Mouse (Mus musculus) ES-E14 (cell line): Measurements from ENCODE around the gene Ifit1bl1. TPM values are rescaled to one million over a fixed set of nuclear protein-coding genes. Genes with fewer than 3 reads are reported as not detected.
A peak's percentile ranks its signal among the peaks of the same experiment; 100 is the strongest.
"Not testable (repeated sequence)": the region's sequence is repeated elsewhere in the genome, so short reads cannot be mapped to it uniquely, and the experiment has no call there.

Experiments used
- DNase-seq: peaks from one replicate; pipeline ENCODE4 v3.0.0-alpha.2; 2013; ENCODE audit warnings: low read depth, low spot score
- H3K27ac ChIP-seq: 2 replicates; pipeline ENCODE4 v1.5.1; 2012; ENCODE audit warnings: low read depth, mild to moderate bottlenecking, low read length, moderate library complexity, mixed read lengths; ENCODE audit not compliant: poor library complexity, insufficient read depth, severe bottlenecking
- H3K36me3 ChIP-seq: 2 replicates; pipeline ENCODE4 v1.6.1; 2012; ENCODE audit warnings: mild to moderate bottlenecking, low read length, moderate library complexity, mixed read lengths; ENCODE audit not compliant: control insufficient read depth, poor library complexity, insufficient read depth, severe bottlenecking
- H3K4me1 ChIP-seq, 2 experiments: fragments of 150-350 bp in 1 of 2; sonication (generic) in 1 of 2; 2 replicates each; pipeline ENCODE4 v1.6.1; 2012; ENCODE audit warnings: low read length in 2 of 2, mild to moderate bottlenecking in 1 of 2, mixed read lengths in 1 of 2; ENCODE audit not compliant: control insufficient read depth in 2 of 2, insufficient read depth in 2 of 2, poor library complexity in 1 of 2
- H3K4me3 ChIP-seq, 2 experiments: fragments of 150-350 bp in 1 of 2; sonication (generic) in 1 of 2; 2 replicates each; pipeline ENCODE4 v1.5.1; 2012; ENCODE audit warnings: low read length in 2 of 2, low read depth in 1 of 2, mild to moderate bottlenecking in 1 of 2, mixed read lengths in 1 of 2; ENCODE audit not compliant: insufficient read depth in 1 of 2, poor library complexity in 1 of 2, severe bottlenecking in 1 of 2
- H3K9ac ChIP-seq: 2 replicates; pipeline ENCODE4 v1.6.1; 2012; ENCODE audit warnings: low read depth, mild to moderate bottlenecking, low read length, mixed read lengths; ENCODE audit not compliant: poor library complexity, insufficient read depth, severe bottlenecking
- H3K9me3 ChIP-seq: fragments of 150-350 bp; sonication (generic); 2 replicates; pipeline ENCODE4 v1.6.1; 2012; ENCODE audit warnings: low read depth, mild to moderate bottlenecking, low read length; ENCODE audit not compliant: control insufficient read depth, insufficient read depth
- CHD2 ChIP-seq: IDR thresholded peaks from 2 replicates; pipeline ENCODE4 v1.6.1; 2014; ENCODE audit warnings: mild to moderate bottlenecking, low read depth, low read length, inconsistent platforms
- HCFC1 ChIP-seq: IDR thresholded peaks from 2 replicates; pipeline ENCODE4 v1.6.1; 2012; ENCODE audit warnings: low read length, inconsistent platforms, borderline replicate concordance; ENCODE audit not compliant: insufficient read depth
- MAFK ChIP-seq: IDR thresholded peaks from 2 replicates; pipeline ENCODE4 v1.6.1; 2014; ENCODE audit warnings: mild to moderate bottlenecking, low read depth, low read length, inconsistent platforms; ENCODE audit not compliant: insufficient read depth
- ZC3H11A ChIP-seq: IDR thresholded peaks from 2 replicates; pipeline ENCODE4 v1.6.1; 2012; ENCODE audit warnings: low read depth, mild to moderate bottlenecking, inconsistent platforms, low read length, borderline replicate concordance
- ZNF384 ChIP-seq: IDR thresholded peaks from 2 replicates; pipeline ENCODE4 v1.6.1; 2012; ENCODE audit warnings: low read depth, low read length, inconsistent platforms
- in situ Hi-C, 2 experiments: fragments of 600-800 bp; cut with MboI; formaldehyde crosslinking; loops; one replicate each; pipeline ENCODE4 v1.15.1; 2025; ENCODE audit warnings: low sequenced_read_pairs in 2 of 2, inconsistent platforms in 1 of 2; ENCODE audit not compliant: unreplicated experiment in 2 of 2
- total RNA-seq: library from RNA; depleted of rRNA; stranded (reverse); fragments of 300-350 nt; gene quantifications from 2 replicates; pipeline ENCODE4 v1.2.3, GENCODE M21; 2012

Ifit1bl1 gene
- total RNA-seq, 1 experiment: not detected

GRCm38 (mm10) chr19:34624663-34625062 lies 22.9 kb upstream of the Ifit1bl1 start:
- no peak for DNase-seq
- Histone ChIP-seq H3K4me1 (no peaks in the 10 kb centered on the region), H3K36me3 (no peaks in the 10 kb centered on the region), H3K9ac (no peak overlapping the region), H3K9me3 (no peaks in the 10 kb centered on the region), H3K27ac (no peak overlapping the region), H3K4me3 (no peak overlapping the region)
- TF ChIP-seq HCFC1: no peak
- no peak for TF ChIP-seq MAFK
- TF ChIP-seq ZNF384: no peak
- no peak for TF ChIP-seq CHD2
- TF ChIP-seq ZC3H11A: no peak
- in situ Hi-C loops: no loop called here

GRCm38 (mm10) chr19:34623781-34624180 lies 22.0 kb upstream of the Ifit1bl1 start:
- H3K27ac ChIP-seq: no peak overlapping the region
- no peaks in the 10 kb centered on the region for H3K4me1 ChIP-seq
- no peaks in the 10 kb centered on the region for H3K36me3 ChIP-seq
- no peaks in the 10 kb centered on the region for H3K9me3 ChIP-seq
- in situ Hi-C loops: no loop called here
- no peak overlapping the region for H3K9ac ChIP-seq
- no peak overlapping the region for H3K4me3 ChIP-seq
- no peak for DNase-seq
- TF ChIP-seq ZC3H11A (no peak), CHD2 (no peak), ZNF384 (no peak), MAFK (no peak), HCFC1 (no peak)

- H3K27ac ChIP-seq: no peak overlapping the region
- DNase-seq: no peak
- H3K4me1 ChIP-seq: no peaks in the 10 kb centered on the region
- in situ Hi-C loops: no loop called here
- no peaks in the 10 kb centered on the region for H3K36me3 ChIP-seq
- no peak overlapping the region for H3K4me3 ChIP-seq
- no peak for TF ChIP-seq CHD2
- TF ChIP-seq HCFC1: no peak
- peak; percentile 55 for TF ChIP-seq MAFK
- no peak overlapping the region for H3K9ac ChIP-seq
- H3K9me3 ChIP-seq: no peaks in the 10 kb centered on the region
Observed at GRCm38 (mm10) chr19:34620871-34621270, 19.1 kb upstream of the Ifit1bl1 start.

- in situ Hi-C loops, H3K27ac ChIP-seq, H3K9me3 ChIP-seq, H3K9ac ChIP-seq, H3K4me1 ChIP-seq, H3K36me3 ChIP-seq, DNase-seq, H3K4me3 ChIP-seq: not testable (repeated sequence)
Observed at GRCm38 (mm10) chr19:34612243-34613001, 10.7 kb upstream of the Ifit1bl1 start.

GRCm38 (mm10) chr19:34610118-34610517 lies 8.4 kb upstream of the Ifit1bl1 start:
- H3K9ac ChIP-seq, H3K9me3 ChIP-seq, H3K27ac ChIP-seq, H3K4me1 ChIP-seq, in situ Hi-C loops, DNase-seq, H3K36me3 ChIP-seq, H3K4me3 ChIP-seq: not testable (repeated sequence)
- peak; percentile 82 for TF ChIP-seq MAFK

- DNase-seq: not testable (repeated sequence)
Observed at GRCm38 (mm10) chr19:34607237-34608051, 5.7 kb upstream of the Ifit1bl1 start, which contains the start of gene Ifit3b. Gene Ifit3b (plus strand): TSS chr19:34607970.

More at GRCm38 (mm10) chr19:34607237-34608051, 5.7 kb upstream of the Ifit1bl1 start, which contains the start of gene Ifit3b:
- H3K9me3 ChIP-seq, H3K4me3 ChIP-seq, H3K9ac ChIP-seq, in situ Hi-C loops, H3K4me1 ChIP-seq, H3K36me3 ChIP-seq, H3K27ac ChIP-seq: not testable (repeated sequence)
